Mouse (Mus musculus): ENCODE results near the gene Bdh1. TPM values are rescaled to one million over a fixed set of nuclear protein-coding genes. Genes with fewer than 3 reads are reported as not detected.

The Bdh1 gene
- polyA plus RNA-seq, 2 experiments: 28.5 to 43.9 TPM

GRCm38 (mm10) chr16:31436085-31436484 lies 14.0 kb downstream of the Bdh1 start:
- H3K9ac ChIP-seq (ENCODE audit: low read depth, low read length, severe bottlenecking): no peak overlapping the region

GRCm38 (mm10) chr16:31437358-31437757 lies 15.3 kb downstream of the Bdh1 start:
- no peak for ATAC-seq (ENCODE audit: low FRiP score, low read depth)

More at GRCm38 (mm10) chr16:31436085-31436484, 14.0 kb downstream of the Bdh1 start:
- TF ChIP-seq POLR2A (IDR thresholded peaks at IDR 0.05; ENCODE audit: borderline replicate concordance, extremely low read depth, insufficient read depth, insufficient read length): no peak
- Histone ChIP-seq H3K27me3 (ENCODE audit: control insufficient read depth, insufficient read depth, low read length) (no peaks in the 10 kb centered on the region), H3K4me3 (replicated peaks; ENCODE audit: low read length) (no peak overlapping the region), H3K9me3 (ENCODE audit: control insufficient read depth, low read length) (no peaks in the 10 kb centered on the region), H3K27ac (replicated peaks; ENCODE audit: low read depth, low read length) (no peak overlapping the region), H3K4me1 (ENCODE audit: control insufficient read depth, insufficient read depth, low read length) (no peaks in the 10 kb centered on the region; the same call in 1 of the 2 replicates), H3K4me2 (replicated peaks; ENCODE audit: low read depth, low read length, severe bottlenecking) (no peak overlapping the region), H3K36me3 (ENCODE audit: control insufficient read depth, insufficient read depth, low read length) (0 out of 2 replicates have a peak, but pooled peaks cover 10% of the 10 kb centered on the region)
- ATAC-seq (ENCODE audit: low FRiP score, low read depth): no peak
- no peak for DNase-seq (ENCODE audit: low spot score)
- WGBS: 34% methylated on average over 9 of the region's 9 CpGs

GRCm38 (mm10) chr16:31439529-31439928 lies 17.4 kb downstream of the Bdh1 start:
- 94% methylated on average over 5 of the region's 5 CpGs for WGBS
- no peak for TF ChIP-seq POLR2A (IDR thresholded peaks at IDR 0.05; ENCODE audit: borderline replicate concordance, extremely low read depth, insufficient read depth, insufficient read length)
- no peak overlapping the region for H3K9ac ChIP-seq (ENCODE audit: low read depth, low read length, severe bottlenecking)
- ATAC-seq (ENCODE audit: low FRiP score, low read depth) (no peak), DNase-seq (ENCODE audit: low spot score) (no peak)
- no peak overlapping the region for H3K4me2 ChIP-seq (replicated peaks; ENCODE audit: low read depth, low read length, severe bottlenecking)
- H3K4me3 ChIP-seq (replicated peaks; ENCODE audit: low read length): no peak overlapping the region
- 0 out of 2 replicates have a peak, but pooled peaks cover 10% of the 10 kb centered on the region for H3K36me3 ChIP-seq (ENCODE audit: control insufficient read depth, insufficient read depth, low read length)
- H3K4me1 ChIP-seq (ENCODE audit: control insufficient read depth, insufficient read depth, low read length): no peaks in the 10 kb centered on the region
- no peak overlapping the region for H3K27ac ChIP-seq (replicated peaks; ENCODE audit: low read depth, low read length)
- no peaks in the 10 kb centered on the region for H3K9me3 ChIP-seq (ENCODE audit: control insufficient read depth, low read length)
- H3K27me3 ChIP-seq (ENCODE audit: control insufficient read depth, insufficient read depth, low read length): no peaks in the 10 kb centered on the region

More at GRCm38 (mm10) chr16:31437358-31437757, 15.3 kb downstream of the Bdh1 start:
- Histone ChIP-seq H3K4me3 (replicated peaks; ENCODE audit: low read length) (no peak overlapping the region), H3K36me3 (ENCODE audit: control insufficient read depth, insufficient read depth, low read length) (0 out of 2 replicates have a peak, but pooled peaks cover 10% of the 10 kb centered on the region), H3K4me1 (ENCODE audit: control insufficient read depth, insufficient read depth, low read length) (no peaks in the 10 kb centered on the region; the same call in 1 of the 2 replicates), H3K27me3 (ENCODE audit: control insufficient read depth, insufficient read depth, low read length) (no peaks in the 10 kb centered on the region), H3K9ac (ENCODE audit: low read depth, low read length, severe bottlenecking) (no peak overlapping the region), H3K9me3 (ENCODE audit: control insufficient read depth, low read length) (no peaks in the 10 kb centered on the region), H3K27ac (replicated peaks; ENCODE audit: low read depth, low read length) (no peak overlapping the region), H3K4me2 (replicated peaks; ENCODE audit: low read depth, low read length, severe bottlenecking) (no peak overlapping the region)
- 74% methylated on average over 11 of the region's 11 CpGs for WGBS
- no peak for DNase-seq (ENCODE audit: low spot score)
- TF ChIP-seq POLR2A (IDR thresholded peaks at IDR 0.05; ENCODE audit: borderline replicate concordance, extremely low read depth, insufficient read depth, insufficient read length): no peak

GRCm38 (mm10) chr16:31440046-31440445 lies 18.0 kb downstream of the Bdh1 start:
- Histone ChIP-seq H3K9ac (ENCODE audit: low read depth, low read length, severe bottlenecking) (no peak overlapping the region), H3K4me1 (ENCODE audit: control insufficient read depth, insufficient read depth, low read length) (no peaks in the 10 kb centered on the region), H3K4me3 (replicated peaks; ENCODE audit: low read length) (no peak overlapping the region), H3K27me3 (ENCODE audit: control insufficient read depth, insufficient read depth, low read length) (no peaks in the 10 kb centered on the region), H3K9me3 (ENCODE audit: control insufficient read depth, low read length) (no peaks in the 10 kb centered on the region), H3K4me2 (replicated peaks; ENCODE audit: low read depth, low read length, severe bottlenecking) (no peak overlapping the region), H3K27ac (replicated peaks; ENCODE audit: low read depth, low read length) (no peak overlapping the region), H3K36me3 (ENCODE audit: control insufficient read depth, insufficient read depth, low read length) (0 out of 2 replicates have a peak, but pooled peaks cover 10% of the 10 kb centered on the region)
- TF ChIP-seq POLR2A (IDR thresholded peaks at IDR 0.05; ENCODE audit: borderline replicate concordance, extremely low read depth, insufficient read depth, insufficient read length): no peak
- ATAC-seq (ENCODE audit: low FRiP score, low read depth): no peak
- 92% methylated on average over 1 of the region's 1 CpGs for WGBS
- no peak for DNase-seq (ENCODE audit: low spot score)

DNA sequence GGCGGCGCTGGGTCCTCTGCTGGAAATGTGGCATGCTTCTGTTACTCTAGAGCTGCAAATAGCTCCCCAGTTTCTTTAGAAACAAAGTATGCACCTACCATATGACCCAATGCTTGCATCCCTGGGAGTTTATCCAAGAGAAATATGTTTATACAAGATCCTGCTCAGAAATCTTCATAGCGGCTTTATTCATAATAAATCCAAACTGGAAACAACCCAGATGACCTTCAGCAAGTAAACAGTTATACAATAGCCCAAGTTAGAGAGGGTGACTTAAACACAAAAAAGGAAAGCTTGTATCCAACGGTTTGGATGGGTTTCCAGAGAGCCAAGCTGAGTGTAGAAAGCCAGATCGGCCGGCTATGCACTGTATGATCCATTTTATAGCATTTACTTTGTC lies 22.4 kb downstream of the Bdh1 start:
- no peak for DNase-seq (ENCODE audit: low spot score)
- no peak overlapping the region for H3K27ac ChIP-seq (replicated peaks; ENCODE audit: low read depth, low read length)

More for the DNA sequence above, 22.4 kb downstream of the Bdh1 start:
- Histone ChIP-seq H3K4me2 (replicated peaks; ENCODE audit: low read depth, low read length, severe bottlenecking) (no peak overlapping the region), H3K4me1 (ENCODE audit: control insufficient read depth, insufficient read depth, low read length) (no peaks in the 10 kb centered on the region), H3K36me3 (ENCODE audit: control insufficient read depth, insufficient read depth, low read length) (0 out of 2 replicates have a peak, but pooled peaks cover 6% of the 10 kb centered on the region), H3K9ac (ENCODE audit: low read depth, low read length, severe bottlenecking) (no peak overlapping the region), H3K4me3 (replicated peaks; ENCODE audit: low read length) (no peak overlapping the region), H3K27me3 (ENCODE audit: control insufficient read depth, insufficient read depth, low read length) (no peaks in the 10 kb centered on the region), H3K9me3 (ENCODE audit: control insufficient read depth, low read length) (no peaks in the 10 kb centered on the region)
- 92% methylated on average over 6 of the region's 6 CpGs for WGBS
- TF ChIP-seq POLR2A (IDR thresholded peaks at IDR 0.05; ENCODE audit: borderline replicate concordance, extremely low read depth, insufficient read depth, insufficient read length): no peak
- ATAC-seq (ENCODE audit: low FRiP score, low read depth): no peak
